Mouse (Mus musculus): ENCODE data around the gene Sec16b.

GRCm38 (mm10) chr1:157604513-157604912, 98.0 kb downstream of the Sec16b start:
- TF ChIP-seq POLR2A (IDR thresholded peaks at IDR 0.05; ENCODE audit: control insufficient read depth, extremely low read depth, insufficient read depth, low read length, poor library complexity) (no peak), CTCF (IDR thresholded peaks at IDR 0.05; ENCODE audit: borderline replicate concordance, control insufficient read depth, extremely low read depth, insufficient read depth, low read length, poor library complexity) (no peak)
